Mouse (Mus musculus) midbrain, embryonic 14.5 days (tissue): Measurements from ENCODE around the gene Cldn34c1. TPM values are rescaled to one million over a fixed set of nuclear protein-coding genes. Genes with fewer than 3 reads are reported as not detected.
A peak's percentile ranks its signal among the peaks of the same experiment; 100 is the strongest.
"Not testable (repeated sequence)": the region's sequence is repeated elsewhere in the genome, so short reads cannot be mapped to it uniquely, and the experiment has no call there.

Experiments used
- ATAC-seq: fragments of 200-750 bp; cut with Nextera tagmentation; 2 replicates; pipeline ENCODE4 v1.8.0; 2017; ENCODE audit warnings: moderate number of reproducible peaks, moderate library complexity; ENCODE audit not compliant: low FRiP score, low TSS enrichment
- DNase-seq: peaks from one replicate; pipeline ENCODE4 v3.0.0-alpha.2; 2015
- H3K27ac ChIP-seq: fragments of 300-500 bp; sonication (generic); replicated peaks from 2 replicates; pipeline ENCODE4 v1.5.1; 2014; ENCODE audit warnings: mild to moderate bottlenecking, low read depth, low read length, moderate library complexity
- H3K27me3 ChIP-seq: fragments of 300-500 bp; sonication (generic); 2 replicates; pipeline ENCODE4 v1.6.1; 2014; ENCODE audit warnings: low read length, control low read depth, mixed read lengths; ENCODE audit not compliant: control insufficient read depth, insufficient read depth
- H3K36me3 ChIP-seq: fragments of 300-500 bp; sonication (generic); 2 replicates; pipeline ENCODE4 v1.6.1; 2014; ENCODE audit warnings: low read length, control low read depth; ENCODE audit not compliant: control insufficient read depth, insufficient read depth
- H3K4me1 ChIP-seq: fragments of 300-500 bp; sonication (generic); 2 replicates; pipeline ENCODE4 v1.6.1; 2014; ENCODE audit warnings: mild to moderate bottlenecking, antibody characterized with exemption, low read length, control low read depth; ENCODE audit not compliant: control insufficient read depth, insufficient read depth
- H3K4me2 ChIP-seq: fragments of 300-500 bp; sonication (generic); 2 replicates; pipeline ENCODE4 v1.6.1; 2014; ENCODE audit warnings: mild to moderate bottlenecking, low read length, moderate library complexity
- H3K4me3 ChIP-seq: fragments of 300-500 bp; sonication (generic); replicated peaks from 2 replicates; pipeline ENCODE4 v1.5.1; 2014; ENCODE audit warnings: low read depth, low read length
- H3K9ac ChIP-seq: fragments of 300-500 bp; sonication (generic); replicated peaks from 2 replicates; pipeline ENCODE4 v1.6.1; 2014; ENCODE audit warnings: mild to moderate bottlenecking, low read length, moderate library complexity
- H3K9me3 ChIP-seq: fragments of 300-500 bp; sonication (generic); 2 replicates; pipeline ENCODE4 v1.6.1; 2016; ENCODE audit warnings: low read length, control low read depth, mixed read lengths; ENCODE audit not compliant: control insufficient read depth
- WGBS: fragments of 180-500 bp; shearing (Covaris S2); extraction: QIAGEN DNeasy Blood & Tissue Kit; methylation state at CpG from one replicate; pipeline ENCODE4 v1.1.7; 2014; 5-methylcytosine and 5-hydroxymethylcytosine counted together
- polyA plus RNA-seq: library from polyadenylated mRNA; unstranded; fragments of >200 nt; fragmentation: Nextera tagmentation; extraction: Ambion mirVana; gene quantifications from 2 replicates; pipeline ENCODE4 v1.2.1, GENCODE M21; 2014

Gene Cldn34c1
- 40.4 and 41.9 TPM in 2 replicates for polyA plus RNA-seq

DNA sequence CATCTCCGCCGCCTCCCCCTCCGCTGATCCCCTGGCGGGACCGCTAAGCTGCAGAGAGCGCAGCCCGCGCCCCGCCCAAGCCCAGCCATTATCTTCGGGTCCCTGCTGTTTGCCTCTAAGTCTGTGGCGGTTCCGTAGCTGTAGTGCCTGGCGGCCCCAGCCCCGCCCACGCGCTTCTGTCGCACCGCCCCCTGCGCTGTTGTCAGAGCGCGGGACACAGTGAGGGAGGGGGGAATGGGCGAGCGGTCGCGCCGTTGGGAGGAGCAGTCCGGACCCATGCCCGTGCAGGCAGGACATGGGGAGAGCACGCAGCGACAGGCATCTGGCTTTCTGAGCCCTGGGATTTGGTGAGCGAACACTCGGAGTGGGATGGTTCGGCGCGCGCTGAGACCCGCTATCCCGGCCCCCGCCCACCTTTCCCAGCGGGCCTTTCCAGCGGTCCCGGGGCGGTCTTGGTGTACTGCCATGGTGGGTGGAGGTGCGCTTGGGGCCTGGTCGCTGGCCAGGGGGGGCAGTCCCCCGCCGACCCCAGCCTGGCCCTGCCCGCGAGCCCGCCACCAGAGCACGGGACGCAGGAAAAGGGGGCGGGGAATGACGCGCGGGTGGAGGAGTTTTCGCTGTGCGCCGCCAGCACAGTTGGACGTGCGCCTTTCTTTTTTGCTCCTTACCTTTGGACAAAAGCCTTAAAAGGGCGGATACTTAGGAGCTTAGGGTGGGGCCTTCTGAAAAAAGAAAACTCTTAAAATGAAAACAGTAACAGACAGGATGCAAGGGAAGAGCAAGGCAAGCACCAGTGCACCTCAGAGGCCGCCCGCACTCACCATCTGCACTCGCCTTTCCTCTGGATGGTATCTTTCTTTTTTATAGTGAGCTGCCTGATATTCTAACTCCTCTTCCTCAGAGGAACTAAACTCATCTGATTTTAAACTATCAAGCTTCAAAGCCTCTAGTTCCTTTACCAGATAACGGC lies at the start of gene Cldn34c1:
Cldn34c1 (plus strand) TSS at position 205 of the 970 bp plus-strand sequence.
- Histone ChIP-seq H3K27ac (peak within 1 kb of the TSS; percentile 95), H3K9me3 (no peaks in the 10 kb centered on the region), H3K36me3 (no peaks in the 10 kb centered on the region), H3K27me3 (no peaks in the 10 kb centered on the region), H3K4me1 (no peaks in the 10 kb centered on the region), H3K9ac (peak within 1 kb of the TSS; percentile 70), H3K4me2 (peak within 1 kb of the TSS; percentile 48), H3K4me3 (peak within 1 kb of the TSS; percentile 54)
- DNase-seq: peak; percentile 90
- peak; percentile 99 for ATAC-seq
- WGBS: 4% methylated on average over 66 of the region's 66 CpGs

DNA sequence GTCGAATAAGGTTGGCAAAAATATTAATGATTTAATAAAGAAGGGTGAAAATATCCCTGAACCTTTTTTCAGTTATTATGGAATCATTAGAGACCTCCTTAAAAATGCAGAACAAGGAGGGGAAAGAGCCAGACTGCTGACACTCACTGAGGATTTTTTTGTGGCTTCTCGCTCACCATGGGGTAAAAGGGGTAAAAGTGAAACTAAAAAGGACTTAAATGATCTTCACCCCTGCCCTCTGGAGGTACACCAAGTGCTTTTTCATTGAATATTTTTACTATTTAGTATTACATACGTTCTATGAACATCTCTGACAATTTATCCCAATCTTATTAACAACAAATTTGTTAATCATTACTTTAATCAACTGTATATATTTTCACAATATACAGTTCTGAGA lies 15.9 kb upstream of the Cldn34c1 start:
- WGBS: 84% methylated on average over 3 of the region's 3 CpGs
- Histone ChIP-seq H3K36me3 (no peaks in the 10 kb centered on the region), H3K27me3 (no peaks in the 10 kb centered on the region), H3K27ac (no peak overlapping the region), H3K9ac (no peak overlapping the region), H3K4me2 (no peak overlapping the region), H3K4me1 (no peaks in the 10 kb centered on the region), H3K9me3 (no peaks in the 10 kb centered on the region), H3K4me3 (no peak overlapping the region)
- ATAC-seq: no peak
- no peak for DNase-seq

DNA sequence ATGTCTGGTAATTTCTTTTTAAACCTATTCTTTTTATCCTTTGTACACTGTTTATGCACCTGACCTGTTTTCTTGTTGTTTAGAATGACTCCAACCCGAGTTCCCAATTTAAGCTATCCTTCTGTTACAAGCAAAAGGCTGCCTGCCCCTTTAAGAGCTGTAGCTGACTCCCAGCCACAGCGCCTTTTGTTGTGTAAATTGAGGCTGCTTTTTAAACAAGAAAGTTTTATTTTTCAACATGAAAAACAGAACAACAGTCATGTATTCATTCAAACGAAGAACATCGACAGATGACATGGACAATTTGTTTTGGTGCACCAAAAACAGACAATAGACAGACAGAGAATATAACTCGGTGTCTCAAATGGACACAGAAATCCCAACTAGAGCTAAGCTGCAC lies 489 bp upstream of the Cldn34c1 start:
- peak overlapping the region; percentile 54 for H3K4me3 ChIP-seq
- H3K9ac ChIP-seq: peak overlapping the region; percentile 70
- peak overlapping the region; percentile 95 for H3K27ac ChIP-seq
- 8% methylated on average over 5 of the region's 5 CpGs for WGBS
- DNase-seq: peak; percentile 70
- ATAC-seq, H3K9me3 ChIP-seq, H3K27me3 ChIP-seq, H3K4me1 ChIP-seq, H3K36me3 ChIP-seq: not testable (repeated sequence)
- peak overlapping the region; percentile 48 for H3K4me2 ChIP-seq

DNA sequence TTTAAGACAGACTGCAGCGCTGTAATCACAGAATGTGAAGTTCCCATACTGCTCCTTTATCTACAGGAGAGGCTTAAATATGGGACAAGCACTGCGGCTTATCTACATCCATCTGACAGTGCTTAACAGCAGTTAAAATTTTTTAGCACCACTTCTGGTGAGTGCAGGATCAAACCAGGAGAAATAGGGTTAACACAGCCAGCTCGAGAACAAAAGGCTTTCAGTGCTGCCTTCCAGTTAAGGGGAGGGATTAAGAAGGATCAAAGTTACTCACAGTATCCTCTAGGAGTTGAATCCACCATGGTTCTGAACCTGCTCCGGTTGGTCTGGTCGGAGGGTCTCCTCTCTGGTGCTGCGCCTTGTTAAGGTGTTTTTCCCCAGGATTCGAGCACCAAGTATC lies 1.4 kb downstream of the Cldn34c1 start:
- H3K9me3 ChIP-seq, H3K36me3 ChIP-seq, H3K27me3 ChIP-seq, H3K4me1 ChIP-seq, ATAC-seq: not testable (repeated sequence)
- peak overlapping the region; percentile 95 for H3K27ac ChIP-seq
- peak; percentile 58 for DNase-seq
- 18% methylated on average over 7 of the region's 7 CpGs for WGBS
- peak overlapping the region; percentile 70; the same call in 1 of the 2 replicates for H3K9ac ChIP-seq
- peak overlapping the region; percentile 54 for H3K4me3 ChIP-seq
- H3K4me2 ChIP-seq: peak overlapping the region; percentile 48

DNA sequence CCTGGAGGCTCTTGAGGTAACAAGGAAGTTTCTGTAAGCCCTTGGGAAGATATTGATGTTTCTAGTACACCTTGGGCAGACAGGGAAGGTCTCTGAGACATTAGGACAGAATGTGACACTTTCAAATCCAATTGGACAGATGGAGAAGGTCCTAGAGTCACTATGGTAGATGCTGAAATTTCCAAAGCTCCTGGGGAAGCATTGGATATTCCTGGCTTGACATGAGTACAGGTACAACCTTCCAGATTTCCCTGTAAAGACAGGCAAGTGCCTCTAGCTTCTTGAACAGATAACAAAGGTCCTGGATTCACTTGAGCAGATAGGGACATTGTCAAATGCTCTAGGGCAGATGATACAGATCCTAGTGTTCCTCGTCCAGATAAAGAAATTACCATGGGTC lies 119.1 kb downstream of the Cldn34c1 start, which contains the start of gene Srsx:
Srsx (minus strand) TSS at position 101 of the 400 bp plus-strand sequence.
- not testable (repeated sequence) for DNase-seq, H3K4me2 ChIP-seq, H3K4me3 ChIP-seq, H3K27me3 ChIP-seq, H3K9me3 ChIP-seq, H3K36me3 ChIP-seq, ATAC-seq, H3K9ac ChIP-seq, H3K4me1 ChIP-seq, H3K27ac ChIP-seq
- no CpG with 5 or more reads among the region's 1 CpGs for WGBS

Other genes with a start within 250 kb of the Cldn34c1 start
- not detected in 2 replicates for gene Gm17521, start 73.8 kb upstream of the Cldn34c1 start, polyA plus RNA-seq
- gene Srsx, start 119.0 kb downstream of the Cldn34c1 start, polyA plus RNA-seq: not detected in 2 replicates
- gene Gm17577, start 143.4 kb downstream of the Cldn34c1 start, polyA plus RNA-seq: not detected in 2 replicates